ENCODE assay signal across 1 mouse cellular context in the genomic region with DNA sequence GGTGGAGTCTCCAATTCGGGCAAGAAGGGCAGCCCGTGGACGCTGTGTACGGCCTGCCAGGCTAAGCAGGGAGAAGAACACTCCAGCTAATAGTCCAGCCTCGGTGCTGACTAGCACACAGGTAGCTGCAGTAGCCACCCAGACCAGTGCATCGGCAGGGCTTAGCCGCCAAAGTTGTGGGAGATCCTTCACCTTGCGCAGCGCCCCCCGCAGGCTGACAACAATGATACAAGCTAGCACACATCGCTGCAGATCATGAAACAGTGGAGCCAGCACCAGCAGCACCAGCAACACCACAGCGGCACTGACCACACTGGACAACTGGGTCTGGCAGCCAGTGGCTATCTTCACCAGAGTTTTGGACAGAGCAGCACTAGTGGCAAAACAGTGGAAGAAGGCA.
A peak's percentile ranks its signal among the peaks of the same experiment; 100 is the strongest.
TF ChIP-seq lines count a peak whose summit lies in the region.

No protein-coding gene starts in this region.

TF ChIP-seq in MEL, 35 proteins besides CTCF, POLR2A, EP300 and RAD21:
- TF ChIP-seq TBP (IDR thresholded peaks at IDR 0.05; ENCODE audit: low read depth, low read length) = no peak
- TF ChIP-seq ZMIZ1 (IDR thresholded peaks at IDR 0.05; ENCODE audit: low read depth, low read length) = 0 out of 2 replicates have a peak, but pooled peaks have one; percentile 21
- 0 out of 2 replicates have a peak, but pooled peaks have one; percentile 2 for TF ChIP-seq SMC3 (IDR thresholded peaks at IDR 0.05; ENCODE audit: low read depth, low read length)
- TF ChIP-seq UBTF (IDR thresholded peaks at IDR 0.05; ENCODE audit: borderline replicate concordance, insufficient read depth, low read depth, low read length) = no peak
- TF ChIP-seq GATA1 (IDR thresholded peaks at IDR 0.05; ENCODE audit: low read depth, low read length) = no peak
- TF ChIP-seq KAT2A (conservative IDR thresholded peaks at IDR 0.05; ENCODE audit: low read depth, low read length) = no peak
- TF ChIP-seq E2F4 (IDR thresholded peaks at IDR 0.05; ENCODE audit: borderline replicate concordance, low read depth, low read length) = no peak
